Mouse (Mus musculus) fibroblast of lung, adult 2 months (primary cell): Measurements from ENCODE around the gene H2-M11.

Source experiments
- DNase-seq: peaks from one replicate; pipeline ENCODE4 v3.0.0-alpha.2; 2011; ENCODE audit warnings: low read depth

Gene H2-M11

GRCm38 (mm10) chr17:36546775-36547174 is at the start of gene H2-M11:
Gene H2-M11 (plus strand): TSS chr17:36547075.
- DNase-seq, result no peak

- DNase-seq, result no peak
These were observed 46.4 kb upstream of the H2-M11 start for GRCm38 (mm10) chr17:36500435-36500834.

- DNase-seq, result no peak
These were observed 43.0 kb upstream of the H2-M11 start for GRCm38 (mm10) chr17:36503910-36504309.
